Mouse (Mus musculus) monocyte, adult 2 months (primary cell): ENCODE measurements at regions not wholly inside any gene's neighbourhood (a gene's known extent, or its start where the extent isn't known, plus 50 kb on each side); places are given as distances from the start of the nearest gene placed in this dataset.

Source experiments
- DNase-seq, 2 experiments: peaks; one replicate each; pipeline ENCODE4 v3.0.0; 2022; ENCODE audit warnings: low spot score in 2 of 2, low read depth in 1 of 2

DNA sequence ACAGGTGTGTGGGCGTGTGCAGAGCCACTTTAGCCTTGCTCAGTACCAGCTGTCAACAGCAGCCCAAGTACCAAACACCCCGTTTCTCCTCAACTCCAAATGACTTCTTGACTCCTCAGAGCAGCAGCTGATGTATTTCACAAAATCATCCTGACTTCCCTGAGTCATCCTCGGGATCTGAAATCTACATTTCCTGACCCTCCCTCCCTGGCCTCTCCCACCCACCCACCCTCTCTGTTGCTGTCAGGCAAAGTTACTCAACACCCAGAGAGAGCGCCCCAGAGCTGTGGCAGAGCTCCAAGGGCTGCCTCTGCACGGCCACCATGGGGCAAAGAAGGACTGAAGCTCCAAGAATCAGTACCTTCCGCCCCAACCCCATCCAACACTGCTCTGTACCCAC, 83.5 kb upstream of the Cyp1b1 start:
- no peak for DNase-seq

GRCm38 (mm10) chr17:79790166-79790565, 75.3 kb upstream of the Cyp1b1 start:
- no peak for DNase-seq

- DNase-seq, result no peak
Measured at GRCm38 (mm10) chr17:79787201-79787600, 72.3 kb upstream of the Cyp1b1 start.

DNA sequence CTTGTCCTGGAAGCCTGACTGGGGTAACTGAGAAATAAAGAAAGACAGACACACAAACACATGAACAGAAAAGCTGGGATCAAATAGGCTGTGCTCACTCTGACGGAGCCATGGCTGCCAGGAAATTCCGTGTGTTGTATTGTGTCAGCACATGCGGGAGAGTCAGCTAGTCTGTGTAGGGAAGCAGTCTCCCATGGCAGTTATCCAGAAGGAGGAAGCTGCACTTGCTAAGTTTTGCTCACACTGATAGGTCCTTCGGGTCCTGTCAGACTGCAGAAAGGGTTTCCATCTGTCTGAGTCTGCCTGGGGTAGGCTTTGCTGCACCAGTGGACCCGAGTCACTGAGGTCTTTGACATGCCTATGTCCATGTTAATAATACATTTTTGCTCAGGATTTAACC, 71.8 kb upstream of the Cyp1b1 start:
- DNase-seq, result peak; percentile 3 to 7

DNA sequence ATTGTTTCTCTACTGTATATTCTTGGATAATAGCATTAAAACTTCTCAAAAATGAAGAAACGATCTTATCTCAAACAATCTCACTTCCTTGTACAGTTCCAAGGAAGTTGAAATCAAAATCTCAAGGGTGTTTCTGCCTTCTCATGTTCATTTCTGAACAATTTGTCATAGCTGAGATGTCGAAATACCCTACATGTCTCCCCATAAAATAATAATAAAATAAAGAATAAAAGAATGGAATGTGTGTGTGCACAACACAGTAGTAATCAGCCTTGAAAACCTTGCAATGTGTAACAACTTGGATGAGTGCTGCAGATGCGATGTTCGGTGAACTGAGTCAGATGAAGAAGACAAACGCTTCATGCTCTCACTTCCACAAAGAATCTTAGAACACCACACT, 71.4 kb upstream of the Cyp1b1 start:
- DNase-seq, result no peak

- DNase-seq, result no peak
Measured at GRCm38 (mm10) chr17:79784256-79784870, 69.5 kb upstream of the Cyp1b1 start.

- DNase-seq, result no peak
Measured at GRCm38 (mm10) chr17:79781733-79782663, 67.1 kb upstream of the Cyp1b1 start.

GRCm38 (mm10) chr17:79781262-79781661, 66.4 kb upstream of the Cyp1b1 start:
- no peak for DNase-seq

GRCm38 (mm10) chr17:79777874-79778395, 63.1 kb upstream of the Cyp1b1 start:
- no peak for DNase-seq

DNA sequence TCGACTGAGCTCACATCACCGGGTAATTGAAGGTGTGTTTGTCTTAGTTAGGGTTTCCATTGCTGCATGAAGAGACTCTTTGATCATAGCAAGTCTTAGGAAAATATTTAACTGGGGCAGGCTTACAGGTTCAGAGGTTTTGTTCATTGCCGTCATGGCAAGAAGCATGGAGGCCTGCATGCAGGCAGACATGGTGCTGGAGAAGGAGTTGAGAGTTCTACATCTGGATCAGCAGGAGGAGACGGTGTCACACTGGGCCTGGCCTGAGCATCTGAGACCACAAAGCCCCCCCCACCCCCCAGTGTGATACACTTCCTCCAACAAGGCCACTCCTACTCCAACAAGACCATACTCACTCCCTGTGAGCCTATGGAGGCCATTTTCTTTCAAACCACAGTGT, 61.3 kb upstream of the Cyp1b1 start:
- DNase-seq, result no peak

DNA sequence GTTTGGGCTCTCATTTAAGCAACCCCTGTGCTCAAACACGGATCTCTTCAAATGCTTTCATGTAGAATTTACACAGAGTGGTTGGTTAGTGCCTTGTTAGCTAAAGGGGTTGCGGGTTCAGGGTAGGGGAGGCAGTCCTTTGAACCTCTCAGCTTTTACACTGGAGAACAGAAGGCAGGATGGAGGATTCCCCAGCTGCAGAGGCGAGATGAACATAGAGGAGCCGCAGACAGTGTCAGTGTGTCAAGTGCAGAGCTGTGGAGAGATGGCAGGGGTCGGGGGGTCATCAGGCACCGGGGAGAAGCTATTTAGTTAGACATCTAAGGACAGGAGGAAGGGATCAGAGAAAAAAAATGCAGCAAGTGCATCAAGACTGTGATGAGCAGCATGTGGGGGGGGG, 60.4 kb upstream of the Cyp1b1 start:
- DNase-seq, result no peak

DNA sequence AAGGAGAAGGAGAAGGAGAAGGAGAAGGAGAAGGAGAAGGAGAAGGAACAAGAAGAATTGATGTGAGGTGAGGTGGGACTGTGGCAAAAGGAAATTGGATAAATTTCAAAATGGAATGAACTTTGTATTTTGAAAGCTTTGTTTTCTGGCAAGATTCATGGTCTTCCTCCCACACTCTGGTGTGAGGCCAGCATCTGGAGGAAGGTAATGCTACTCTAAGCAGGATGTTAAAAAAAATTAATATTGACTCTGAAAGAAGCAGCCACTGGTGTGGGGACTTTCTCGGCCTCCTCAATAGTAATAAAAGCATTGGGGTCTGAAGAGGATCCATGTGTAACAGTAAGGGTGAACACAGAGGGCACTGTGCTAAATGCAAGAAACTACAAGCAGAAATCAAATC, 59.4 kb upstream of the Cyp1b1 start:
- no peak for DNase-seq

DNA sequence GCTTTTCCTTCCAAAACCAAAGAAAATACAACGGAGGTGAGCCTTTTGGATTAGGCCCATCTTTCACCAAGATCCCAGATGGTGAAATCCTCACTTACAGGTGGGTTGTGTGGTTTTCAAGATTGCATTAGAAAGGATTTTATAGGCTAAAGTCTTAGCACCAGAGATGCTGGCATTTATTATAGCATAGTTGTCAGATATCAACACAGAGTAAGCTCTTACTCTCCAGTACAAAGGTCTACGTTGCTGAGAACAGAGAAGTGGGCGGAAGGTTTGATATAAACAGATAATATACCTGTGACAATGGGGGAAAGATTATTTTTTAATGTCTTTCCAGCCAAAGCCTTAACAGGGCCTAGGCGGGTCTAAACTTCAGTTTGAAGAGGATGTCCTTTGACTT, 57.4 kb upstream of the Cyp1b1 start:
- DNase-seq, result no peak

DNA sequence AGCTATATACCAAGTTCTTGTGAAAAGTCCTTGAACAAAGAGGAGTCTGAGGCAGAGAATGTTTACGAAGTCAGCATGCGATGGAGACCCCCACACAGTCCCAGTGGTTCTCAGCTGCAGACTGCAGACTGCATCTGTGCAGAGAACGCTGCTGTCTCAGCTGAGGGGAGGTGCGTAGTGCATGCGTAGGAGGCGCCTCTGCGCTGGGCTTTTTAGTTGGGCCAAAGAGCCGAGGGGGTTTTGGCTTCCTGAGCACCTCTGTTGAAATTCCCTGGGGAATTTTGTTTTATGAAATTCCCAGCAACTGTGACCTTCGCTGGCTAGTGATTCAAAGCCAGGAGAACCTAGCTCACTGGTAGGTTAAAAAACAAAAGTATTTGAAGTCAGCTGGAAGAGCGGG, 56.9 kb upstream of the Cyp1b1 start:
- no peak for DNase-seq

DNA sequence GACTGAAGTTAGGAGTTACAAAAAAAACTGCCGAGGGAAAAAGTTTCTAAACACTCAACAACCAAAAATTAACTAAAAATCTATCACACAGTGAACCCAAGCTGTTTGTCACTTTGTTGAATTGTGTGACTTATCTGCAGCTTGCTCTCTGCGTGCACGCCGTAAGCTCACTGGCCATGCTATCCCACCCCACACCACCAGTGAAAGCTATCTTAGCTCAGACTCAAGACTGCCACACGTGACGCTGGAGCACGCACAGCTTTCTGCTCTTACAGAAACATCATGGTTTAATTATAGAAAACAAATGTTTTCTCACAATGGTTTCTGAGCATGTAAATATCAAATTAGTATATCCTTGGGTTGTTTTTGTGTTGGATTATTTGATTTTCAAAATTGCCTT, 56.0 kb upstream of the Cyp1b1 start:
- no peak for DNase-seq

- no peak for DNase-seq
Measured at GRCm38 (mm10) chr17:79769824-79770223, 55.0 kb upstream of the Cyp1b1 start.

DNA sequence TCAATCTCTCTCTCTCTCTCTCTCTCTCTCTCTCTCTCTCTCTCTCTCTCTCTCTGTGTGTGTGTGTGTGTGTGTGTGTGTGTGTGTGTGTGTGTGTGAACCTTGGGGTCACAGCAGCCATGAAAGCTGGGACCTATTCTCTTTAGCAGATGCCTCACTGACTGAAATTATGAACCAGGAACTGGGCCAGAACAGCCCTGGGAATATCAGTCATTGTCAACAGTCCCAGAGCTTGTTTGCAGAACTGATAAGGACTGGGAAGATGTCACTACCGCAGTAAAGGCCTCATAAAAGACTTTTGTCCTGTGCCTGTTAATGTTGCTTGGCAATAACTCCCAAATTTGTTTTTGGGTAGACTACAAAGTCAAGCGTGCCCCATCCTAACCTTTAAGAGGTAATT, 53.2 kb upstream of the Cyp1b1 start:
- DNase-seq, result no peak

DNA sequence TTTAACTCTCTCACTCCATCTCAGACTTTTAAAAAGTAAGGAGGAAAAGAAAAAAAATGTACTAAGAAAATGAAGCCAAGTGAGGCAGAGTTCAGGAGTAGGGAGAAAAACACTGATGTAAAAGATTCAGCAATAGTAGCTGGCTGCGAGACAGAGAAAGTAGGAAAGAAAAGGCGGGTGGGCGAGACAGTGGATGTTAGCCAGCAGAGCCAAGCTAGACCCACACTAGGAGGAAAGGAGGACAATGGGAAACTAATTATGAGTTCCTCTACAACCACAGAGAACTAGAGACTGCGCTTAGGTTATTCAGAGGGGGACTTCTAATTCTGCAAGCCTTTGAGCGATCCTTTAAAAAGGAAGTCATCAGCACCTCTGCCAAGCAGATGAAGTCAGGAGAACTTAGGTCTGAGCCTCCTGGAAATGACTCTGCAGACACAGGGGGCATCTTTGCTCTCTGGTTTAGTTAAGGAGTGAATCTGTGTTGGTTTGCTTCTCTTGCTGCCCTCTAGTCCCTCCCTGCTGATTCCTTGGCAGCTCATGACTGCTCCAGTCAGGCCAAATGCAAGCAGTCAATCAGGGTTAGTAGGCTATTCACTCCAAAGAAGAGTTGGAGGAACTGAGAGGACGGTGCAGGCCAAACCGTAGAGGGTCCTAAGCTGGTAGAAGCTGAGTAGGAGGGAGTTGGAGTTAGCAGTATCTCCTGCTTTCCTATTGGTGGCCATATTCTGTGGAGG, 50.4 kb upstream of the Cyp1b1 start:
- no peak for DNase-seq
